In genomic region chr1:86501559-86501958, GRCm38 (mm10) we compare ENCODE assay signal across 8 mouse cellular contexts. TPM values are rescaled to one million over a fixed set of nuclear protein-coding genes. Genes with fewer than 3 reads are reported as not detected.
DNase-seq lines count a peak whose midpoint lies in the region; ATAC-seq and TF ChIP-seq lines count a peak whose summit lies in the region.

No protein-coding gene starts in this region.

- H3K4me1 ChIP-seq in CH12.LX (ENCODE audit: control insufficient read depth in 1 of 2, insufficient read depth in 2 of 2) = peaks cover 36 to 83% of the 10 kb centered on the region in 2 experiments
- H3K4me1 ChIP-seq in forebrain, embryonic 14.5 days (ENCODE audit: control insufficient read depth, insufficient read depth, low read length) = peaks cover 31% of the 10 kb centered on the region

- ATAC-seq in cerebellum, adult (ENCODE audit: insufficient number of reproducible peaks, low FRiP score, low TSS enrichment) = peak; percentile 31; the same call in 1 of the 2 replicates
- peak; percentile 19 for ATAC-seq in forebrain, embryonic 14.5 days
- ATAC-seq in neutrophil, adult 5-6 weeks (ENCODE audit: extremely low read depth, insufficient number of reproducible peaks, low FRiP score, poor library complexity, severe bottlenecking) = peak; percentile 37

- TF ChIP-seq RAD21 in CH12.LX (IDR thresholded peaks at IDR 0.05; ENCODE audit: low read depth, low read length) = peak; percentile 92

- in situ Hi-C loops in CH12.LX (cut with MboI; ENCODE audit: low pct_ligation_motif_present, low pct_unique_long_range_greater_than_20kb, low sequenced_read_pairs) = loop anchor here (5.0 kb wide), 1 partner anchor 36 kb away; no protein-coding TSS in a partner anchor

- H3K27me3 ChIP-seq in CH12.LX (replicated peaks) = no peaks in the 10 kb centered on the region
- no peaks in the 10 kb centered on the region for H3K27me3 ChIP-seq in forebrain, embryonic 14.5 days (replicated peaks; ENCODE audit: control insufficient read depth, insufficient read depth, low read length)

- peak overlapping the region; percentile 20; the same call in 1 of the 2 replicates for H3K9ac ChIP-seq in CH12.LX (ENCODE audit: insufficient read depth, low read depth)
- H3K9ac ChIP-seq in forebrain, embryonic 14.5 days (ENCODE audit: low read length) = peak overlapping the region; percentile 40; the same call in 1 of the 2 replicates

- no peaks in the 10 kb centered on the region for H3K36me3 ChIP-seq in CH12.LX (replicated peaks in 1 of 2; ENCODE audit: control insufficient read depth in 1 of 2, insufficient read depth in 1 of 2, low read length in 1 of 2)
- no peaks in the 10 kb centered on the region for H3K36me3 ChIP-seq in forebrain, embryonic 14.5 days (ENCODE audit: control insufficient read depth, insufficient read depth, low read length)

- 0% methylated on average over 4 of the region's 4 CpGs for WGBS in forebrain, embryonic 14.5 days

- intact Hi-C loops in heart, postnatal 14 days (cut with DNase I) = loop anchor here (2.0 kb wide), 1 partner anchor 29 kb away; no protein-coding TSS in a partner anchor

- no peaks in the 10 kb centered on the region for H3K9me3 ChIP-seq in CH12.LX (replicated peaks; ENCODE audit: low read length)
- H3K9me3 ChIP-seq in forebrain, embryonic 14.5 days (replicated peaks; ENCODE audit: control insufficient read depth, low read length) = no peaks in the 10 kb centered on the region

- H3K4me2 ChIP-seq in CH12.LX (ENCODE audit: insufficient read depth, low read depth, poor library complexity, severe bottlenecking) = peak overlapping the region; percentile 26
- H3K4me2 ChIP-seq in forebrain, embryonic 14.5 days (ENCODE audit: low read length) = peak overlapping the region; percentile 5; the same call in 1 of the 2 replicates

- TF ChIP-seq CTCF in CH12.LX (conservative IDR thresholded peaks at IDR 0.05 in 1 of 2, IDR thresholded peaks at IDR 0.05 in 1 of 2; ENCODE audit: low read depth in 2 of 2, low read length in 2 of 2) = peak; percentile 89 to 98

- dilution Hi-C loops in CH12.LX (cut with MboI; ENCODE audit: extremely low pct_ligation_motif_present, extremely low pct_unique_long_range_greater_than_20kb, low sequenced_read_pairs) = no loop called here

- TF ChIP-seq POLR2A in CH12.LX (IDR thresholded peaks at IDR 0.05; ENCODE audit: low read depth, low read length) = no peak

- DNase-seq in CH12.LX (ENCODE audit: extremely low read depth) = peak; percentile 95
- peak; percentile 92 for DNase-seq in forebrain, embryonic 14.5 days (ENCODE audit: low spot score)
- peak; percentile 91 to 95 for DNase-seq in heart, postnatal 14 days
- DNase-seq in layer of hippocampus, adult 18-20 months (ENCODE audit: low spot score in 2 of 2) = peak; percentile 91 to 98
- DNase-seq in lung, adult 18-20 months = peak; percentile 91 to 94
- DNase-seq in testis, postnatal 14 days (ENCODE audit: low spot score) = peak; percentile 85

- H3K79me2 ChIP-seq in CH12.LX (replicated peaks; ENCODE audit: control insufficient read depth, extremely low read depth, insufficient read depth, poor library complexity, severe bottlenecking) = no peaks in the 10 kb centered on the region

- peak; percentile 33; the same call in 1 of the 2 replicates for TF ChIP-seq EP300 in CH12.LX (IDR thresholded peaks at IDR 0.05; ENCODE audit: low read length)

- H3K27ac ChIP-seq in CH12.LX (ENCODE audit: insufficient read depth, low read depth) = peak overlapping the region; percentile 79
- H3K27ac ChIP-seq in forebrain, embryonic 14.5 days (ENCODE audit: low read depth, low read length) = peak overlapping the region; percentile 82

- peak overlapping the region in 2 of 3 experiments; percentile 27 to 38 for H3K4me3 ChIP-seq in CH12.LX (replicated peaks in 1 of 3; ENCODE audit: low read depth in 2 of 3, low read length in 2 of 3, poor library complexity in 1 of 3)
- no peak overlapping the region for H3K4me3 ChIP-seq in forebrain, embryonic 14.5 days (ENCODE audit: low read depth, low read length)

TF ChIP-seq in CH12.LX, 34 proteins besides CTCF, POLR2A, EP300 and RAD21:
- no peak for TF ChIP-seq MAFK (IDR thresholded peaks at IDR 0.05; ENCODE audit: insufficient replicate concordance, low read length)
- peak; percentile 70 for TF ChIP-seq ZC3H11A (IDR thresholded peaks at IDR 0.05; ENCODE audit: low read depth, low read length)
- no peak for TF ChIP-seq JUN (IDR thresholded peaks at IDR 0.05; ENCODE audit: insufficient read depth, low read depth, low read length)
- TF ChIP-seq ZNF384 (IDR thresholded peaks at IDR 0.05; ENCODE audit: low read depth, low read length) = peak; percentile 29
- peak; percentile 63; the same call in 1 of the 2 replicates for TF ChIP-seq MAZ (IDR thresholded peaks at IDR 0.05; ENCODE audit: low read depth, low read length)
- peak; percentile 40; the same call in 1 of the 2 replicates for TF ChIP-seq TCF12 (IDR thresholded peaks at IDR 0.05; ENCODE audit: low read depth, low read length)
- peak; percentile 69 for TF ChIP-seq MXI1 (IDR thresholded peaks at IDR 0.05; ENCODE audit: low read depth, low read length)
- peak; percentile 45; the same call in 1 of the 2 replicates for TF ChIP-seq SIN3A (IDR thresholded peaks at IDR 0.05; ENCODE audit: low read length)
- TF ChIP-seq MEF2A (IDR thresholded peaks at IDR 0.05; ENCODE audit: borderline replicate concordance, low read depth, low read length) = peak; percentile 34; the same call in 1 of the 2 replicates
- TF ChIP-seq PAX5 (IDR thresholded peaks at IDR 0.05; ENCODE audit: low read length) = no peak
- peak; percentile 35; the same call in 1 of the 2 replicates for TF ChIP-seq IRF4 (IDR thresholded peaks at IDR 0.05; ENCODE audit: low read depth, low read length)
- TF ChIP-seq BHLHE40 (IDR thresholded peaks at IDR 0.05; ENCODE audit: low read depth, low read length) = no peak
- TF ChIP-seq HCFC1 (IDR thresholded peaks at IDR 0.05; ENCODE audit: low read depth, low read length) = 0 out of 2 replicates have a peak, but pooled peaks have one; percentile 13
- no peak for TF ChIP-seq RCOR1 (conservative IDR thresholded peaks at IDR 0.05; ENCODE audit: low read depth, low read length)
- no peak for TF ChIP-seq E2F4 (IDR thresholded peaks at IDR 0.05; ENCODE audit: insufficient replicate concordance, low read depth, low read length)
- no peak; the same call in 1 of the 2 replicates for TF ChIP-seq NELFE (IDR thresholded peaks at IDR 0.05; ENCODE audit: low read depth, low read length)
- no peak for TF ChIP-seq ZMIZ1 (IDR thresholded peaks at IDR 0.05; ENCODE audit: low read depth, low read length)
- TF ChIP-seq USF2 (conservative IDR thresholded peaks at IDR 0.05; ENCODE audit: low read depth, low read length) = no peak
- TF ChIP-seq CHD1 (IDR thresholded peaks at IDR 0.05; ENCODE audit: low read depth, low read length) = peak; percentile 67; the same call in 1 of the 2 replicates
- no peak; the same call in 1 of the 2 replicates for TF ChIP-seq UBTF (IDR thresholded peaks at IDR 0.05; ENCODE audit: low read depth, low read length)
- TF ChIP-seq ELF1 (IDR thresholded peaks at IDR 0.05; ENCODE audit: low read depth, low read length) = no peak
- peak; percentile 75 for TF ChIP-seq TBP (conservative IDR thresholded peaks at IDR 0.05; ENCODE audit: low read depth, low read length)
- TF ChIP-seq ETS1 (conservative IDR thresholded peaks at IDR 0.05; ENCODE audit: low read depth, low read length) = no peak
- 0 out of 2 replicates have a peak, but pooled peaks have one; percentile 30 for TF ChIP-seq KAT2A (IDR thresholded peaks at IDR 0.05; ENCODE audit: insufficient replicate concordance, low read length)
- TF ChIP-seq NRF1 (IDR thresholded peaks at IDR 0.05; ENCODE audit: low read depth, low read length) = 0 out of 2 replicates have a peak, but pooled peaks have one; percentile 33
- peak; percentile 97 for TF ChIP-seq SMC3 (IDR thresholded peaks at IDR 0.05; ENCODE audit: low read depth, low read length)
- TF ChIP-seq MYC (IDR thresholded peaks at IDR 0.05; ENCODE audit: low read depth, low read length) = peak; percentile 53; the same call in 1 of the 2 replicates

RNA-seq across cellular contexts. Expression of gene Ptma, which starts 25.0 kb away (rescaled TPM):
- total RNA-seq in CH12.LX (2012; rRNA removed) = 2,835 and 3,525 TPM in 2 replicates
- total RNA-seq in CH12.LX (2014; rRNA removed) = 5,060 and 5,084 TPM in 2 replicates
- 4,957 and 5,324 TPM in 2 replicates for polyA plus RNA-seq in CH12.LX (2012; ENCODE audit: insufficient read length, low read depth)
- 2,309 and 2,480 TPM in 2 replicates for polyA plus RNA-seq in forebrain, embryonic 14.5 days (2014; fragmentation: Nextera tagmentation; extraction: Ambion mirVana)
- total RNA-seq in heart, postnatal 14 days (2021) = 100 to 1,000 TPM; 290 to 401 TPM
- 100 to 1,000 TPM; 470 to 490 TPM for total RNA-seq in layer of hippocampus, adult 18-20 months (2021)
- total RNA-seq in neutrophil, adult 5-6 weeks (2017) = 1,253 and 1,399 TPM in 2 replicates
